Mouse (Mus musculus) CH12.LX (cell line): ENCODE measurements around the gene Katna1.

Source experiments
- CHD2 ChIP-seq: IDR thresholded peaks from 2 replicates; pipeline ENCODE4 v1.6.1; 2011; ENCODE audit warnings: low read length, improper control_type of control experiment
- CTCF ChIP-seq, 2 experiments: IDR thresholded peaks in 1 of 2; conservative IDR thresholded peaks in 1 of 2; 2 replicates each; pipeline ENCODE4 v1.5.1; 2011 to 2012; ENCODE audit warnings: low read depth in 2 of 2, low read length in 2 of 2, improper control_type of control experiment in 1 of 2, inconsistent platforms in 1 of 2, mild to moderate bottlenecking in 1 of 2, moderate library complexity in 1 of 2
- ELF1 ChIP-seq: IDR thresholded peaks from 2 replicates; pipeline ENCODE4 v1.6.1; 2014; ENCODE audit warnings: low read depth, mild to moderate bottlenecking, inconsistent platforms, low read length, improper control_type of control experiment
- EP300 ChIP-seq: IDR thresholded peaks from 2 replicates; pipeline ENCODE4 v1.6.1; 2011; ENCODE audit warnings: low read length, improper control_type of control experiment
- PAX5 ChIP-seq: IDR thresholded peaks from 2 replicates; pipeline ENCODE4 v1.6.1; 2012; ENCODE audit warnings: low read length, inconsistent platforms, mixed read lengths
- POLR2A ChIP-seq: IDR thresholded peaks from 2 replicates; pipeline ENCODE4 v1.6.1; 2011; ENCODE audit warnings: low read depth, mild to moderate bottlenecking, improper control_type of control experiment, low read length
- SIN3A ChIP-seq: IDR thresholded peaks from 2 replicates; pipeline ENCODE4 v1.6.1; 2012; ENCODE audit warnings: low read length, improper control_type of control experiment, inconsistent platforms
- TBP ChIP-seq: conservative IDR thresholded peaks from 2 replicates; pipeline ENCODE4 v1.6.1; 2011; ENCODE audit warnings: low read depth, low read length, improper control_type of control experiment
- USF2 ChIP-seq: conservative IDR thresholded peaks from 2 replicates; pipeline ENCODE4 v1.6.1; 2011; ENCODE audit warnings: low read depth, low read length, improper control_type of control experiment
- ZNF384 ChIP-seq: IDR thresholded peaks from 2 replicates; pipeline ENCODE4 v1.6.1; 2012; ENCODE audit warnings: low read depth, low read length, improper control_type of control experiment, inconsistent platforms

DNA sequence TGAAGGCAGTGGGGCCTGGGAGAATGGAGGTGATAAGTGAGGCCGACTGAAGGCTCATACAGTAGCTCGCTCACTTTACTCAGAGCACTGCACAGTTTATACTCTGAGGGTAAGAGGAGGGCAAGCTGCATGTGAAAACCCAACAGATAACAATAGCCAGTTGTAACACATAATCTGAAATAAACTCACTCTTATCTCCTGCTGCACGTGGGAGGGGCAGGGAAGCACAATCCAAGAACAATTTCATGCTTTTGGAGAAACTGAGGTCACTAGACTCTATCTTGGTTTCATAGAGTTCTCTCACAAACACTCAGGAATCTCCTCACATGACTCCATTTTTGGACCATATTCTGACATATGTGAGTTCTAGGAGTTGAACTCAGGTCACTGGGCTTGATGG lies 75.5 kb downstream of the Katna1 start:
- TF ChIP-seq PAX5: no peak
- TF ChIP-seq CTCF (conservative IDR thresholded peaks at IDR 0.05 in 1 of 2, IDR thresholded peaks at IDR 0.05 in 1 of 2; ENCODE audit: low read depth in 2 of 2, low read length in 2 of 2): no peak
- TF ChIP-seq POLR2A: no peak
- no peak for TF ChIP-seq TBP
- no peak for TF ChIP-seq USF2
- no peak for TF ChIP-seq ELF1
- no peak for TF ChIP-seq CHD2
- no peak for TF ChIP-seq EP300
- TF ChIP-seq ZNF384: no peak
- no peak for TF ChIP-seq SIN3A
